25 mouse cellular contexts compared by ENCODE assay signal in the genomic region with DNA sequence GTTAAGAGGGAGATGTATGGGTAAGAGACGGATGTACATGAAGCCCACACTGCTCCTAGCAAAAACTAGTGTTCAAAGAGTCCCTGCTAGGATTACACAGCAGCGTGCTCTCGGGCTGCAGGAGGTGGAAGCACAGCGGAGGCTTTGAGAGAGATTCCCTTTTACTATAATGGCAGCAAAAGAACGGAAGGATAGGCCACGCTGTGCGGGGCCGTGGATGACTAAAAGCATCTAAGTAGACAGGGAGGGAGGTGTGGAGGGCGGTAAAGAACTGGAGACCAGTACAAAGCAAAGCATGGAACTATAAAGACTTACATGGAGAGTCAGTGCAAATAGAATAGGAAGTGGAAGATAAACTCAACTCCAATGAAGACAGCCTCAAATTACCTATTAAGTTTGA.
A peak's percentile ranks its signal among the peaks of the same experiment; 100 is the strongest.
DNase-seq lines count a peak whose midpoint lies in the region; ATAC-seq lines count a peak whose summit lies in the region.
"Had no signal": no experiment of that assay in that cellular context is flagged by ENCODE, and none has a peak within 500 bp of the region (broad histone marks: within the 10 kb centered on the region; RNA-seq: fewer than 3 reads in every experiment).

No protein-coding gene starts in this region.

- no peak overlapping the region for H3K4me3 ChIP-seq in heart, embryonic 14.5 days (ENCODE audit: control insufficient read depth in 1 of 2, insufficient read depth in 1 of 2, low read depth in 1 of 2, low read length in 2 of 2)
- no peak overlapping the region for H3K4me3 ChIP-seq in forebrain, embryonic 14.5 days (ENCODE audit: low read depth, low read length)
- H3K4me3 ChIP-seq in midbrain, embryonic 15.5 days, result no peak overlapping the region
- H3K4me3 ChIP-seq: embryonic facial prominence, embryonic 15.5 days; left cerebral cortex, adult 2 months; limb, embryonic 15.5 days had no signal

- no peak for DNase-seq in heart, adult 18-20 months
- peak; percentile 27 for DNase-seq in brain, adult 2 months (ENCODE audit: low read depth, low spot score)
- DNase-seq in forebrain, embryonic 14.5 days (ENCODE audit: low spot score), result no peak
- DNase-seq in cerebellum, adult 11 months, result no peak
- no peak for DNase-seq in layer of hippocampus, adult 9-11 months
- DNase-seq: B cell, adult 2 months; cerebellum, adult 8-10 months; gastrocnemius, postnatal 25 days; heart, postnatal 4 days; kidney, adult 2 months; left cerebral cortex, postnatal 4 days; right cerebral cortex, adult 18-20 months; right cerebral cortex, postnatal 4 days; thymus, postnatal 25 days had no signal

- H3K4me1 ChIP-seq in heart, embryonic 14.5 days (ENCODE audit: control insufficient read depth in 2 of 2, insufficient read depth in 2 of 2, low read length in 2 of 2), result peaks cover 6 to 40% of the 10 kb centered on the region in 2 experiments
- H3K4me1 ChIP-seq in forebrain, embryonic 14.5 days (ENCODE audit: control insufficient read depth, insufficient read depth, low read length), result peaks cover 3% of the 10 kb centered on the region
- H3K4me1 ChIP-seq in midbrain, embryonic 15.5 days, result peaks cover 15% of the 10 kb centered on the region; the same call in 1 of the 2 replicates

- ATAC-seq in heart, embryonic 14.5 days (ENCODE audit: insufficient number of reproducible peaks, insufficient read depth, low FRiP score, low read depth), result no peak
- peak; percentile 45; the same call in 1 of the 2 replicates for ATAC-seq in forebrain, embryonic 14.5 days
- peak; percentile 53 for ATAC-seq in midbrain, embryonic 15.5 days (replicated peaks)
- ATAC-seq: lung, postnatal 0 days; Patski had no signal

- no peak overlapping the region for H3K27ac ChIP-seq in heart, embryonic 14.5 days (replicated peaks in 1 of 2; ENCODE audit: control insufficient read depth in 1 of 2, insufficient read depth in 1 of 2, low read depth in 2 of 2, low read length in 2 of 2)
- H3K27ac ChIP-seq in forebrain, embryonic 14.5 days (ENCODE audit: low read depth, low read length), result 0 out of 2 replicates have a peak overlapping the region, but pooled peaks have one; percentile 39
- no peak overlapping the region for H3K27ac ChIP-seq in midbrain, embryonic 15.5 days
- H3K27ac ChIP-seq: embryonic facial prominence, embryonic 15.5 days; kidney, postnatal 0 days; left cerebral cortex, adult 2 months; limb, embryonic 15.5 days; macrophage had no signal

- no peaks in the 10 kb centered on the region for H3K27me3 ChIP-seq in heart, embryonic 14.5 days (ENCODE audit: control insufficient read depth, insufficient read depth, low read length)
- no peaks in the 10 kb centered on the region for H3K27me3 ChIP-seq in forebrain, embryonic 14.5 days (replicated peaks; ENCODE audit: control insufficient read depth, insufficient read depth, low read length)
- H3K27me3 ChIP-seq in midbrain, embryonic 15.5 days (replicated peaks), result no peaks in the 10 kb centered on the region
- H3K27me3 ChIP-seq: CH12.LX; embryonic facial prominence, embryonic 15.5 days; limb, embryonic 15.5 days; Patski had no signal

- H3K9ac ChIP-seq in heart, embryonic 14.5 days (ENCODE audit: low read length), result peak overlapping the region; percentile 22; the same call in 1 of the 2 replicates
- H3K9ac ChIP-seq in forebrain, embryonic 14.5 days (ENCODE audit: low read length), result no peak overlapping the region; the same call in 1 of the 2 replicates
- H3K9ac ChIP-seq in midbrain, embryonic 15.5 days, result no peak overlapping the region; the same call in 1 of the 2 replicates
- H3K9ac ChIP-seq: embryonic facial prominence, embryonic 15.5 days; limb, embryonic 15.5 days had no signal

- no peaks in the 10 kb centered on the region for H3K9me3 ChIP-seq in heart, embryonic 14.5 days (ENCODE audit: control insufficient read depth, low read length)
- H3K9me3 ChIP-seq in forebrain, embryonic 14.5 days (replicated peaks; ENCODE audit: control insufficient read depth, low read length), result no peaks in the 10 kb centered on the region
- no peaks in the 10 kb centered on the region for H3K9me3 ChIP-seq in midbrain, embryonic 15.5 days
- H3K9me3 ChIP-seq: embryonic facial prominence, embryonic 15.5 days; G1E; limb, embryonic 15.5 days had no signal

- 88% methylated on average over 9 of the region's 9 CpGs for WGBS in heart, embryonic 14.5 days
- 62% methylated on average over 9 of the region's 9 CpGs for WGBS in forebrain, embryonic 14.5 days
- 53% methylated on average over 9 of the region's 9 CpGs for WGBS in midbrain, embryonic 15.5 days

- peaks cover 10% of the 10 kb centered on the region; the same call in 1 of the 2 replicates for H3K36me3 ChIP-seq in heart, embryonic 14.5 days (ENCODE audit: control insufficient read depth, insufficient read depth, low read length)
- peaks cover 4% of the 10 kb centered on the region; the same call in 1 of the 2 replicates for H3K36me3 ChIP-seq in forebrain, embryonic 14.5 days (ENCODE audit: control insufficient read depth, insufficient read depth, low read length)
- H3K36me3 ChIP-seq in midbrain, embryonic 15.5 days (replicated peaks), result no peaks in the 10 kb centered on the region
- H3K36me3 ChIP-seq: embryonic facial prominence, embryonic 15.5 days; limb, embryonic 15.5 days had no signal

- H3K4me2 ChIP-seq in heart, embryonic 14.5 days (ENCODE audit: low read length), result no peak overlapping the region
- no peak overlapping the region for H3K4me2 ChIP-seq in forebrain, embryonic 14.5 days (ENCODE audit: low read length)
- H3K4me2 ChIP-seq in midbrain, embryonic 15.5 days, result no peak overlapping the region
- H3K4me2 ChIP-seq: embryonic facial prominence, embryonic 15.5 days; limb, embryonic 15.5 days had no signal
